Comparison of ENCODE assay signal across 7 mouse cellular contexts in the genomic region with DNA sequence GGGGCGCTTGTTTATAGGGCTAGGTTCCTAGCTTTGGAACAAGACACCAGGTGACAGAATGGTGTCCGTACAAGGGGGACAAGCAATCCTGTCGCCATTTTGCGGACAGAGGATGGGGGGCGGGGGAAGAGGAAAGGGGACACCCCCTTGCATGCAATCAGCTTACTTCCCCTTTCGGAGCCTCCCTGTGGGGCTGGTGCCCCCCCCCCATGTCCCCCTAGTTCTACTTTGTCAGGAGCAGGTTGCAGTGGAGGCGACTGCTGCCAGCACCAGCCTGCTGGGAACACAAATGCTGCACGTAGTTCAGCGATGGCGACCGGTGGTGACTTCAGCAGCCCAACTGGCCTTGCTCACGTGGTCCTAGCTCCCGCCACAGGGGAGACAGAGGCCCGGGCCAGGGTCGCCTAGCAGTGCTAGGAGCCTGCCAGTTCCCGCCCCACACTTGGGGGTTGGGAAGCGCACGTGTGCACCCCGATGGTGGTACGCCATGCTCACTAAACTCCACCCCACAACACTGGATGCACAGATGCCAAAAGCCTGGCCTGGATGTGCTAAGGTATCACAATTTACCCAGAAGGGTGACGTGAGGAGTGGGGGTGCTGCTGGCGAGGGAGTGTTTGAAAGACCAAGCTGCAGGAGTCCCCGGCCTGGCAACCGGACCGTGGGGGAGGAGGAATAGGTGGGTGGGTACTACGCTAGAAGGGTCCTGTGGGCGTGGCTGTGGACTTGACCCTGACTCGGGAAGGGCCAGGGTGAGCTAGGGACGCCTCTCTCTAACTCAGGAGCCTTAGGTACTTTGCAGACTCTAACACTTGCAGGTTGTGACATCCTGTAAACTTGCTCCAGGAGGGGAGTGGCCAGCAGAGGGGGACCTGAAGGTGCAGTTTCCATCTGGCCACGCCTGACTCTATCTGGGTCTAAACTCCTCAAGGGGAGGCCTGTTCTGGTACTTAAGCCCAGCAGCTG. TPM values are rescaled to one million over a fixed set of nuclear protein-coding genes. Genes with fewer than 3 reads are reported as not detected.
DNase-seq lines count a peak whose midpoint lies in the region; ATAC-seq lines count a peak whose summit lies in the region.

No protein-coding gene starts in this region.

- peaks cover 6% of the 10 kb centered on the region for H3K4me1 ChIP-seq in embryonic facial prominence, embryonic 11.5 days (ENCODE audit: control insufficient read depth, insufficient read depth, low read length)
- H3K4me1 ChIP-seq in intestine, embryonic 14.5 days (replicated peaks; ENCODE audit: control insufficient read depth, insufficient read depth, low read length), result peaks cover 48% of the 10 kb centered on the region

- peak; percentile 72 for DNase-seq in testis, postnatal 10 days (ENCODE audit: low spot score)
- no peak for DNase-seq in testis, postnatal 14 days (ENCODE audit: low spot score)
- DNase-seq in embryonic facial prominence, embryonic 11.5 days (ENCODE audit: low spot score), result peak; percentile 48
- DNase-seq in intestine, embryonic 14.5 days (ENCODE audit: low spot score), result no peak
- DNase-seq in adrenal gland, postnatal 4 days (ENCODE audit: low spot score in 2 of 2), result no peak
- DNase-seq in kidney, postnatal 36 days, result no peak

- H3K9me3 ChIP-seq in embryonic facial prominence, embryonic 11.5 days (replicated peaks; ENCODE audit: control insufficient read depth, low read length), result no peaks in the 10 kb centered on the region
- no peaks in the 10 kb centered on the region for H3K9me3 ChIP-seq in intestine, embryonic 14.5 days (ENCODE audit: control insufficient read depth, low read length)

- H3K27me3 ChIP-seq in embryonic facial prominence, embryonic 11.5 days (ENCODE audit: control insufficient read depth, insufficient read depth, low read length), result no peaks in the 10 kb centered on the region
- no peaks in the 10 kb centered on the region for H3K27me3 ChIP-seq in intestine, embryonic 14.5 days (replicated peaks; ENCODE audit: control insufficient read depth, insufficient read depth, low read length)

- no peaks in the 10 kb centered on the region for H3K36me3 ChIP-seq in embryonic facial prominence, embryonic 11.5 days (replicated peaks; ENCODE audit: control insufficient read depth, insufficient read depth, low read depth, low read length)
- H3K36me3 ChIP-seq in intestine, embryonic 14.5 days (ENCODE audit: control insufficient read depth, insufficient read depth, low read length), result peaks cover 17% of the 10 kb centered on the region

- peak overlapping the region; percentile 54 for H3K9ac ChIP-seq in embryonic facial prominence, embryonic 11.5 days (replicated peaks; ENCODE audit: low read length)
- H3K9ac ChIP-seq in intestine, embryonic 14.5 days (ENCODE audit: low read length), result peak overlapping the region; percentile 3; the same call in 1 of the 2 replicates

- WGBS in embryonic facial prominence, embryonic 11.5 days, result 21% methylated on average over 30 of the region's 30 CpGs
- 20% methylated on average over 30 of the region's 30 CpGs for WGBS in intestine, embryonic 14.5 days

- peak overlapping the region; percentile 36 for H3K4me2 ChIP-seq in embryonic facial prominence, embryonic 11.5 days (ENCODE audit: low read depth, low read length)
- peak overlapping the region; percentile 34 for H3K4me2 ChIP-seq in intestine, embryonic 14.5 days (ENCODE audit: low read length)

- peak; percentile 45 for ATAC-seq in embryonic facial prominence, embryonic 11.5 days (replicated peaks; ENCODE audit: insufficient number of reproducible peaks, low FRiP score, low TSS enrichment, low read depth)
- ATAC-seq in intestine, embryonic 14.5 days (replicated peaks; ENCODE audit: low FRiP score, low TSS enrichment, low read depth), result 0 out of 2 replicates have a peak, but pooled peaks have one; percentile 14
- ATAC-seq in megakaryocyte-erythroid progenitor cell, adult 5-6 weeks (replicated peaks; ENCODE audit: low FRiP score, low TSS enrichment, poor library complexity, severe bottlenecking), result peak; percentile 13

- H3K27ac ChIP-seq in embryonic facial prominence, embryonic 11.5 days (replicated peaks; ENCODE audit: low read depth, low read length), result 0 out of 2 replicates have a peak overlapping the region, but pooled peaks have one; percentile 28
- peak overlapping the region; percentile 18; the same call in 1 of the 2 replicates for H3K27ac ChIP-seq in intestine, embryonic 14.5 days (ENCODE audit: low read depth)

- H3K4me3 ChIP-seq in embryonic facial prominence, embryonic 11.5 days (ENCODE audit: low read depth, low read length), result peak overlapping the region; percentile 6; the same call in 1 of the 2 replicates
- H3K4me3 ChIP-seq in intestine, embryonic 14.5 days (ENCODE audit: low read depth, low read length), result no peak overlapping the region

RNA-seq across cellular contexts. Expression of a gene that starts 6.0 kb away (rescaled TPM):
- 4.5 and 5.5 TPM in 2 replicates for polyA plus RNA-seq in embryonic facial prominence, embryonic 11.5 days (2014; fragmentation: Nextera tagmentation; extraction: Ambion mirVana)
- 9.7 and 12.1 TPM in 2 replicates for polyA plus RNA-seq in intestine, embryonic 14.5 days (2014; fragmentation: Nextera tagmentation; extraction: Ambion mirVana)
- total RNA-seq in megakaryocyte-erythroid progenitor cell, adult 5-6 weeks (2014; fragmentation: Nextera tagmentation), result 21.0 and 24.9 TPM in 2 replicates
- 7.2 and 14.6 TPM in 2 replicates for total RNA-seq in megakaryocyte-erythroid progenitor cell, adult 5-6 weeks (2017)
- total RNA-seq in adrenal gland, postnatal 4 days (2021), result 10 to 100 TPM; 14.2 to 16.5 TPM

RNA-seq across cellular contexts. Expression of a gene that starts 9.8 kb away (rescaled TPM):
- 17.1 and 20.6 TPM in 2 replicates for polyA plus RNA-seq in embryonic facial prominence, embryonic 11.5 days (2014; fragmentation: Nextera tagmentation; extraction: Ambion mirVana)
- polyA plus RNA-seq in intestine, embryonic 14.5 days (2014; fragmentation: Nextera tagmentation; extraction: Ambion mirVana), result 28.9 and 31.5 TPM in 2 replicates
- total RNA-seq in megakaryocyte-erythroid progenitor cell, adult 5-6 weeks (2014; fragmentation: Nextera tagmentation), result 52.1 and 57.1 TPM in 2 replicates
- total RNA-seq in megakaryocyte-erythroid progenitor cell, adult 5-6 weeks (2017), result 9.8 and 15.3 TPM in 2 replicates
- 10 to 100 TPM; 71.7 to 78.9 TPM for total RNA-seq in adrenal gland, postnatal 4 days (2021)

RNA-seq across cellular contexts. Expression of a gene that starts 19.0 kb away (rescaled TPM):
- polyA plus RNA-seq in embryonic facial prominence, embryonic 11.5 days (2014; fragmentation: Nextera tagmentation; extraction: Ambion mirVana), result 94.8 and 111 TPM in 2 replicates
- polyA plus RNA-seq in intestine, embryonic 14.5 days (2014; fragmentation: Nextera tagmentation; extraction: Ambion mirVana), result 99.4 and 114 TPM in 2 replicates
- 55.0 and 63.1 TPM in 2 replicates for total RNA-seq in megakaryocyte-erythroid progenitor cell, adult 5-6 weeks (2014; fragmentation: Nextera tagmentation)
- 13.7 and 19.4 TPM in 2 replicates for total RNA-seq in megakaryocyte-erythroid progenitor cell, adult 5-6 weeks (2017)
- 100 to 1,000 TPM; 106 to 112 TPM for total RNA-seq in adrenal gland, postnatal 4 days (2021)

RNA-seq across cellular contexts. Expression of a gene that starts 31.5 kb away (rescaled TPM):
- 62.4 and 64.9 TPM in 2 replicates for polyA plus RNA-seq in embryonic facial prominence, embryonic 11.5 days (2014; fragmentation: Nextera tagmentation; extraction: Ambion mirVana)
- polyA plus RNA-seq in intestine, embryonic 14.5 days (2014; fragmentation: Nextera tagmentation; extraction: Ambion mirVana), result 108 and 111 TPM in 2 replicates
- 56.1 and 71.8 TPM in 2 replicates for total RNA-seq in megakaryocyte-erythroid progenitor cell, adult 5-6 weeks (2014; fragmentation: Nextera tagmentation)
- 12.7 and 23.3 TPM in 2 replicates for total RNA-seq in megakaryocyte-erythroid progenitor cell, adult 5-6 weeks (2017)
- 10 to 100 TPM; 49.5 to 51.8 TPM for total RNA-seq in adrenal gland, postnatal 4 days (2021)

RNA-seq across cellular contexts. Expression of a gene that starts 31.5 kb away (rescaled TPM):
- 5.7 and 5.8 TPM in 2 replicates for polyA plus RNA-seq in embryonic facial prominence, embryonic 11.5 days (2014; fragmentation: Nextera tagmentation; extraction: Ambion mirVana)
- 9.2 and 10.1 TPM in 2 replicates for polyA plus RNA-seq in intestine, embryonic 14.5 days (2014; fragmentation: Nextera tagmentation; extraction: Ambion mirVana)
- 2.7 and 9.1 TPM in 2 replicates for total RNA-seq in megakaryocyte-erythroid progenitor cell, adult 5-6 weeks (2014; fragmentation: Nextera tagmentation)
- total RNA-seq in megakaryocyte-erythroid progenitor cell, adult 5-6 weeks (2017), result 11.0 TPM in 1 of 2 replicates, not detected in the other
- 1 to 10 TPM; 4.0 to 4.9 TPM for total RNA-seq in adrenal gland, postnatal 4 days (2021)

Comparison
In these comparisons a context has a peak if more than half of its experiments do, and no peak if none do; other contexts are left out.
1. DNase-seq: peak in testis, postnatal 10 days (single experiment) and embryonic facial prominence, embryonic 11.5 days (single experiment); none in testis, postnatal 14 days (single experiment), intestine, embryonic 14.5 days (single experiment), adrenal gland, postnatal 4 days (0 of 2) and kidney, postnatal 36 days (0 of 2).
2. Peak in every context shown above with its lines, with median percentiles within 50 percentile points of each other: ATAC-seq.